Mouse (Mus musculus) Muller cell, postnatal 12 days (primary cell): ENCODE results near the gene Tjp1.

Source experiments
- DNase-seq: peaks from one replicate; pipeline ENCODE4 v3.0.0-alpha.2; 2015; ENCODE audit errors: inconsistent ontology term

Tjp1 gene

DNA sequence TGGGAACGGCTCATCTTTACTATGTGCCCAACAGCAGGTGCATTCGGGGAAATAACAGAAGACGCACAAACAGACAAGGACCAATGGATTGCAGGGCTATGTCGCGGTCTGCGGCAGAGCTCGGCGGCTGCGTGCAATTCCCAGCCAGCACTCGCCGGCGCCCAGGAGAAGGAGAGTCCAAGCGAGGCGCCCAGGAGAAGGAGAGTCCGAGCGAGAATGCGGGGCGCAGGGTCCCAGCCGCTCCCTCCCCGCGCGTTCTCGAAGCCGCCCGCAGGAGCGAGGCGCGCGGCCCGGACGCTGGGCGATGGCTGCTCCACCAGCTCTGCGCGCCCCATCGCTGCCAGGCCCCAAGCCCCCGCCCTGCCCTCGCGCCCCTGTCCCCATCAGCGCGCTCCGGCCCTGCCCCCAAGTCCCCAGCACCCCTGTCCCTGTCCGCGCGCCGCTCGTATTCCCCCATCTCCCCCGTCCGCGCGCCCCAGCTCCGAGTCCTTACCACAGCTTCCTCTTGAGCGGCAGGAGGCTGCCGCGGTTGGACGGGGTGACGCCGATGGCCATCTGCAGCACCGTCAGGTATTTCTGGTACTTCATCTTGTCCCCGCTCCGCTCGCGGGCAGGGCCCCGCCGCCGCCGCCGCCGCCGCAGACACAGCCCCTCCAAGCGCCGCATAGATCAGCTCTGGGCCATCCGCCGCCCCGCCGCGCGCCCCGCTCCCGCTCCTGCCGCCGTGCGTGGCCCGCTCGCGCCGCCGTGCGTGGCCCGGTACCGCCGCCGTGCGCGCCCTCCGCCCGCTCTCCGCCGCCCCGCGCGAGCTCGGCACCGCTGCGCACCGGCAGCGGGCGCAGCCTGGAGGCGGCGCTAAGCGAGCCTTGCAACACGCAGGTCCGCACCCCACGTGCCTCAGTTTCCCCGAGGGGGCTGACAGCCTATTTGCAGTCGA lies at the start of gene Tjp1:
TSS of gene Tjp1 (minus strand) at position 711 of the 937 bp plus-strand sequence.
- peak; percentile 71 for DNase-seq

DNA sequence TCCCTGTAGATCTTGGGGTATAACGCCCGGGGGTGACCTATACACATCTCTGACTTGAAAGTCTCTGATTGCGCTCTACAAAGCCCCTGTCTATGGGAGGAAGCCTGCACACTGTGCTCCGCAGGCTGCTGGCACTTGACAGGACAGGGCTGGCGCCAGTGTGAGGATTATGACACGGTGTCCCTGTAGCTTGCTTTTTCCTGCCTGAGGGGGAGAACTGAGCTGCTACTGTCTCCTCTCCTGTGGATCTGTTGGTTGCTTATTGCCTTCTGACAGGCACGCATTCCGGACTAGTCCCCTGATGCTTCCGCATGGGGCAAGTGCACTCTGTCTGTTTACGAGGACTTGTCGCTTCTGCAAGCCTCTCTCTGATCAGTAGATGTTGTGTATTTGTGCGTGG lies 49.5 kb upstream of the Tjp1 start:
- DNase-seq, result peak; percentile 38

DNA sequence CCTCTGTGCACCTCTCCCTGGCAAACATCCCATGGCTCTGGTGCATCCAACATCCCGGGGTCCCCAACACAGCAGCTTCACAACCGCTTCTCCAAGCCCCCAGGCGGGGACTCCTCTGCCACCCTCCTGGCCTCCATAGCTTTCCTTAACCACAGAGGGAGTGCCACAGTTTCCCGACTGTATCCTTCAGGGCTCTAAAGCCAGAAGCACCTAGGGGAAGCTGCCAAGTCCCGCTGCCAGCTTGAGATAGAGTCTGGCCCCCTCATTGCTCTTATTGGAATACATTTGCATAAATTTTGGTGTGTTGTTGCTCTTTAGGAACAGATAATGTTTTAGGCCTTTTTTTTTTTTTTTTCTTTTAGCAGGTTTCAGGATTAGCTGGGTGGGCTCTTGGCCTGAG lies 45.1 kb upstream of the Tjp1 start:
- DNase-seq, result no peak

DNA sequence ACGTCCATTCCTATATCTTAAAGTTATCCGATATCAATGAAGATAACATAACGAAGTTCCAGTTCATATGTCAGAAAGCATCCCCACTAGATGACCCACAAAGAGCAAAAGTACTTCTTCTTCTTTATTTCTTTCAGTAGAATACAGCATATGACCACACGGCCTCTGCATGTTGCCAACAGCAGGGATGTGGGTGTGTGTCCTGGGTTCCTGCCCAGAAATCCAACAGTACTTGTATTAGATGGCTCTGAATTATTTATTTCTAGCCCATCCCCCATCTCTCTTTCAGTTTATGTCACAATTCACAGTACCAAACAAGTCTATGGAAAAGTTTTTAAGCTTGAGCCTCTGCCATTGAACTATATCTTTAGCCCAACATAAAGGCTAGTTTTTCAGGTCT lies 43.1 kb upstream of the Tjp1 start:
- peak; percentile 23 for DNase-seq

DNA sequence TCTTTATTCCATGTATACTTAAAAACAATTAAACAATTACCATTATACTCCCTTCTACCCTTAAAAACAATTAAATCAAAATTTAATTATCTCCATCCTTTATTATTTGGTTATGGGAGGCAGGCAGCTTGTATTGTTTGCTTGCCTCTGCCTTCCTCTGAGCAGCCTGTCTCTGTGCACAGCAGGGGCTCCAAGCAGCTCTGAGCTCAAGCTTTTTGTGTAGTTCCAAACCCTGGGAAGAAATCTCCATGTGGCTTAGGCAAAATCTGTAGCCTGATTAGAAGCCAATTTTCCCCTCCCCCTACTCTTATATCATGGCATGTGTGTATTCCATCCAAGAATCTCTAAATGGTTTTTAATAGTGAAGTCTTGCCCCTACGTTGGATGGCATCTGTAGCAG lies 28.4 kb upstream of the Tjp1 start:
- DNase-seq, result peak; percentile 29

DNA sequence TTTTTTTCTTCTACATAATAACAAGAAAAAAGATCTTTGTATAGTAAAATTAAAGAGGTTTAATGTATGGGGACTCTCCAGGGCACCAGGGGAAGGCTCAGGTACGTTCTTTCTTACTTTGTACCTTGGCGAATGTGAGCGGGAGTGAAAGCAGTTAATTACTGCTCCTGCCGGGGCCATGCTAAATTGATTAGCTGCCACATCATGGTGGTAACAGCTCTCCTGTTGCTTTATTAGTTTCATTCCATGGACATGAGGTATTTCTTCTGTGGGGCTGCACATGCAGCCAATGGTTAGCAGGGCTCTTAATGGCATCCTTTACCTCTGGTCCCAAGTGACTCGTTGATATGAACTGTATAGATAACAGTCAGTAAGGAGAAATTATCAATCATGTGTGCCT lies 18.2 kb upstream of the Tjp1 start:
- DNase-seq, result no peak

DNA sequence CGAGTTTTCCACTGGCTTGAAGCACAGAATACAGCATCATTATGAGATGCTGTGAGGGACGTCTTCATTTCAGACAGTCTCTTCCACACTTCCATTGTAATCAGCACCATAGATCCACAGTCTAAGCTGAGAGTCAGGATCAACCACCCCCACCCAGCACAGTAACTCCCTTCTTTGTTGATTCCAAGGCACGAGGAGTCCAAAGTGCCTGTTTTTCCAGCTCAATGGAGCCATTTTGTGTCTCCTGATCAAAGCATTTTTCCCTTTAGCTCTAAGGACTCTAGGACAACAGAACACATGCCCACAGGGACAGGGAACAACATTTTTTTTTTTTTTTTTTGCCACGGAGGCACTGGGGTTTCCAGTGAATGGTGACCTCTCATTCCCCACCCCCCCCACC lies 5.1 kb upstream of the Tjp1 start:
- DNase-seq, result peak; percentile 72

DNA sequence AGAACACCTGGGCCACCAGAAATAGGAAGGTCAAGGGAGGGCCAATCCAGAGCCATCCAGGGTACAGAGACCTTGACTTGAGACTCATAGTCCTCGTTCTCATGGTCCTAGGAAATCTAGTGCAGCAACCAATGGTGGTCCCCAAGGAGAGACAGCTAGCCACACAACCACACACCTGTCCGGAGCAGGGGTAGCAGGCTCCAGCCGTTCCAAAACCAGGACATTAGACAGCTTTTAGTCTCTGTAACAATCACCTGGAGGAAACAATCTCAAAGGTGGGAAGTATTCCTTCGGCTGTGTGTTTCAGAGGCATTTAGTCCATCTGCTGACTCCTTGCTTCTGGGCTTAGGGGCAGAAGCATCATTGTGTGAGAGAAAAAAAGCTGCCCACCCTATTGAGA lies 4.5 kb downstream of the Tjp1 start:
- no peak for DNase-seq

DNA sequence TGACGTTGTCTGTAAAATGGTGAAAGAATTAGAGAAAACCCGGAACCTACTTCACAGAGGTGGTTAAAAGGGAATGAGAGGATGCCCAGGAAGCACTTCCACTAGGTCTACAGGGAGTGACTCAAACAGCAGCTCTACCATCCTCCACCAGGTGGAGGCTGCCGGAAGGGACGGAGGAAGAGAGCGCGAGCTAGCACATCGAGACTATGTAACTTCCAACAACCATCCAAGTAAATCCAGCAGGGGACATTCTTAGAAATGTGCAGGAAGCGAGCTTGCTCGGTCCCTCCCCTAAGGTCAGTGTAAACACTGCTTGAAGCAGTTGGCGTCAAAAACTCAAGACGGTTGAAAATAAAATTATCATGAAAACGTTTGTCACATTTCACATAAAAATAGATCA lies 5.1 kb downstream of the Tjp1 start:
- DNase-seq, result no peak

DNA sequence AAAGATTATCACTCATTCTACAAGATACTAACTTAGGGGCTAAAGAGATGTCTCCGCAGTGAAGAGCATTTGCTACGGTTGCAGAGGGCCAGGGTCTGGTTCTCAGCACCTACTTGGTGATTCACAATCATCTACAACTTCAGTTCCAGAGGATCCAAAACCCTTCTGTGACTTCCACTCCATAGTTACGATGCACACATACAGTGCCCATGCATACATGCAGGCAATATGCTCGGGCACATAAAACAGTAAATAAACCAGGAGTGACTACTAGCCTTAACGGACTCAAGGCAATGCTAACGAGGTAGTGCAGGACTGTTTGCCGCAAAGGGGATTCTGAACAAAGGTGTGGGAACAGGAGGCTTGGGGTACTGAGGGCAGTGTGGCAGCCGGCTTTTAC lies 7.0 kb downstream of the Tjp1 start:
- no peak for DNase-seq

DNA sequence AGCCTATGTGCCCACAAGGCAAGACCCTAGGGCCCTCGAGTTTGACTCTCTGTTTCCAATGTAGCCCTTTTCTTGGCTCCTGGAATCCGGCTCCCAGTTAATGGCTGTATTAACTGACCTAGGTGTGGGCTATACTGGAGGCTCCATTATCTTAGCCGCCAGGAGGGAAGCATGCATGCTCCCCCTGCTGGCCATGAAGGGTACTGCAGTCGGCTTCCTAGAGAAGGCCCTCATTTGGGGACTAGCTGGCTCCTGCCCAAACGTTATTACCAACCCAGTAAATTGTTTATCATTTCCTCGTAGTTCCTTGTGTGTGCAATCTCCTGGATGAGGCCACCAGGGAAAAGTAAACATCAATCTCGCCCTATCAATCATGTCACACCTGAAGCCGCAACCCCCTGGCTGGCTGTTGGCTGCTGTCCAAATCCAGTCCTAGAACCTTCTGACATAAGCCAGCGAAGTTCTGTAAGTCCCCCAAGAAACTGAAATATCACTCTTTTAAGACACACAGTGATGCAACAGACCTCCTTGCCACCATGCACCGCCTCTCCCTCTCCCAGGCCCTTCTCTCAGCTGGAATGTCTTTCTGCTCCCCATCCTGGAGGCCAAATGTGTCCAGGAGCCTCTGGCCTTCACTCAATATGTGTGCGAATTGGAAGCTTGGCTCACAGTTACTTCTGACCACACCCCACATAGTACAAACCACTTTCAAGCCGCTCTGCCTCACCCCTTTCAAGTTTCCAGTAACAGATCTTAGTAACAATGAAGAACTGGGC lies 7.6 kb downstream of the Tjp1 start:
- peak; percentile 27 for DNase-seq

DNA sequence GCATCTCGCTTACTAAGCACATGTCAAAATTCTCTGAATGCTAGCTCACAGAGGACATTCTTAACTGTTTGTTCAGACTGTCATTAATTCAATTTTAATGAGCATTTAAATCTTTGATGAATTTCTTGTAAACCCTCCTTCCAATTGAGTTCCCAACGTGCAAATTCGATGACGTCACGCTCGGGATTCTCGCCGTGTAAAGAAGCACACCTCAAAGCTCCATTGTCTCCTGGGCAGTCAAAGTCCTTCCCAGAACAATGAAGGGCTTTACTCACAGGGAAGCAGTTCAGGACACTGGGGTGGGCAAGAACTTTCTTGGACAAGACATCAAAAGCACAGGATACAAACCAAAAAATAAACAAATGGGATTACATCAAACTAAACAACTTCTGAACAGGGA lies 10.7 kb downstream of the Tjp1 start:
- DNase-seq, result peak; percentile 89

DNA sequence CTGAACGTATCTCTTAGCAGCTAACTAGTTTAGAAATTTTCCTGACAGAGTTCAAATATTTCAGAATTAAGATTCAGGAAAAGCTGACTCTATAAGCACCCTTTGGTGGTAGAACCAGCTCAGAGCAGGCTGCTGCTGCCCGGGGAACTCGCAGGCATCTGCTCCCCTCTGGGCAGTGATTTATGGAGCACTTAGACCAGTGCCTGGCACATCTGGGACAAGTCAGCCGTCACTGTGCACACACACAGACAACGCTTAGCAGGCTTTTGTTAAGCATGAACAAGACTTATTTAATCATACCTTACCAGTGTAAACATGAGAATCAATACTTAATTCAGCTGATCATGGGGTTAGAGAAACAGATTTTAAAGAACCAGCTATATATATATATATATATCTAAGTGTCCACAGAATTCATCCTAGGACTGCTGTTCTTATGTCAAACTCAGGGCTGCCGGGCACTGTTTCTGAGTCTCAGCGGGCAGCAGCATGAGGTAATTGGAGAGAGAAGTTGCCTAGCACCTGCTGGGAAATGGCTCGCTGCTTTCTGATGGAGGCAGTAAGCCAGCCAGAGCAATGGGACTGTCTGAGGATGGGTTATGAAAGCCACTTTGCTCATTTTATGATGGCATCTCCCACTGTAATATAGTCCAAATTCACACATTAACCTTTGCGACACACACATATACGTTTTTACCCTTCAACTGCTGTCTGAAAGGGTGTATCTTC lies 14.0 kb downstream of the Tjp1 start:
- no peak for DNase-seq

DNA sequence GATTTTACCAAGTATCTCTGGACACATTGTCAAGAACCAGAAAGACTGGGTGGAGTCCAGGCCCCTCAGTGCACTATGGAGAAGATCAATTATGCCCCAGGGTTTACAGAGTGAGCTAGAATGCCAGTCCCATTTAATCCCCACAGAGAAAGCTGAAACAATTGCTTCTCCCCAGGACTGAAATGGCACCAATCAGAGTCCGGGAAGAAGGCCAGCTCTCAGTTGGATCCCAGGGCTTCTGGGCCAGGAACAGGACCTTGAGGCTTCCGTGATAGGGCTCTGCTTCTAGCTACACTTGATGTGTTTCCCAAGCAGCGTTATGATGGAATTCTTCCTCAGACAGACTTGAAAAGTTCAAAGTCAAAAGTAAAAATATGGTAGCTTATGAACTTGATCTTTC lies 18.2 kb downstream of the Tjp1 start:
- peak; percentile 92 for DNase-seq

DNA sequence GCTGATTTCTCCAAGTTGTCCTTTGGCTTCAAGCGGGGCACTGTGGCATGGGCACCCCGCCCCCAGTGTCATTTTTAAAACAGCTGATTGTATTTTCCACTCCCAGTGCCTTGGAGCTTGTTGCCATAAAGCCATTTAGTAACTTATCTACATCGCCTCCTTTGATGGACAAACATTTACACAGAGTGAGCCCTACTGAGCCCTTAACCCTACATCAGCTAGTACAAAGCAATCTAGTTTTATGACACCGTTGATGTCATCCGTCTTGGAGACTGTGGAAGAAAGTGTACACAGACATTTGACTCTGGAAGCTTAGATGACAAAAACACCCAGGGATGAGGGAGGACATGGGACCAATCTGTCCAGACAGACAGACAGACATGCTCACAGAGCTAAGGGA lies 20.2 kb downstream of the Tjp1 start:
- no peak for DNase-seq

DNA sequence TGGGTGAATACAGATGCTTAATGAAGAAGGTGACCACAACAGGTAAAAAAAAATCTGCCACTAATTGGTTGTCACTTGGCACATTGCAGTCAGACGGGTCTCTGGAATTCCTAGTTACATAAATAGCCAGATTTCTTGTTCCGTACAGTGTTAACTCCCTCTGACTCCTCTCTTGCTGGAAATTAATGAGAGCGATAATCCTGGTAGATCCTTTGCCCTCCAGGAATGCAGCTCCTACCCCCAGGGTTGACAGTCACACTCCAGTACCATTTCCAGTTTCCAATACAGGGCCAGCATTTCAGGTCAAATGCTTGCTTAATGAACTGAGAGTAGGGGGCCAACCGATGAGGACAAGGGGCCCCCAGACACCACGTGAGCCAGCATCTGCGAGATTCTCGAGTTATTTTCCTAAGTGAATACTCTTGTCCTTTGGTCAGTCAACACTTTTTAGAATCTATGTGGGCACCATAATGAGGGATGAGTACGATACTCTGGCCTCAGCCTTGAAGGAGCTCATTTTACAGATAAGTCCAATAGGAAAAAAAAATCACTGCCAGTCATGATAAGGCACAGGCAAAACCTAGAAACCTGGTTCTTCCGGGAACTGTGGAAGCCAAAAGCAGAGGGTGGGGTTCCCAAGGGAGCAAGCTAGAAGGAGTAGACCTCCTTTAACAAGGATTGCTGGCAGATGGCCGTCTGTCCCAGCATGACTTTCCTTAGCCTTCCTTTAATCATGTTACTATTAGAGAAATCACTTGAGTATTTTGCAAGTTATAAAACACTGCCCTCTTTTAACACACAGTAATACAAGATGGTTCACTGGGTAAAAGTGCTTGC lies 24.9 kb downstream of the Tjp1 start:
- peak; percentile 62 for DNase-seq

DNA sequence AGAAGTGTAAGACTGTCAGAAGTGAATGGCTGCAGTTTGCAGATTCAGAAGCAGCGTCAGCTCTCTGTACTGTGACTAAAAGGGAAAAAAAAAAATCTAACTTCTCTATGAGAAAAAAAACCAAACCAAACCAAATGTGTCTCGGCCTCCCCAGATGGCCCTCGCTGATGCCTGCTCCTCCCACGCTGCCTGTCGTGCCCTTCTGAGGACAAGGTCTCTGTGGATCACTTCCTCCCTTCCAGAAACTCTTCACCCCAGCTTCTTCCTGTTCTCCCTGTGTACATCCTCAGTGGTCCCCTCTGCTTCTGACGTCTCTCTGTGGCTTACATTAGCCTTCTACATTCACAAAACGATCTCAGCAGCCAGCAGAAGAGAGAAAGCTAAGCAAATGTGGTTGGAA lies 26.8 kb downstream of the Tjp1 start:
- no peak for DNase-seq

DNA sequence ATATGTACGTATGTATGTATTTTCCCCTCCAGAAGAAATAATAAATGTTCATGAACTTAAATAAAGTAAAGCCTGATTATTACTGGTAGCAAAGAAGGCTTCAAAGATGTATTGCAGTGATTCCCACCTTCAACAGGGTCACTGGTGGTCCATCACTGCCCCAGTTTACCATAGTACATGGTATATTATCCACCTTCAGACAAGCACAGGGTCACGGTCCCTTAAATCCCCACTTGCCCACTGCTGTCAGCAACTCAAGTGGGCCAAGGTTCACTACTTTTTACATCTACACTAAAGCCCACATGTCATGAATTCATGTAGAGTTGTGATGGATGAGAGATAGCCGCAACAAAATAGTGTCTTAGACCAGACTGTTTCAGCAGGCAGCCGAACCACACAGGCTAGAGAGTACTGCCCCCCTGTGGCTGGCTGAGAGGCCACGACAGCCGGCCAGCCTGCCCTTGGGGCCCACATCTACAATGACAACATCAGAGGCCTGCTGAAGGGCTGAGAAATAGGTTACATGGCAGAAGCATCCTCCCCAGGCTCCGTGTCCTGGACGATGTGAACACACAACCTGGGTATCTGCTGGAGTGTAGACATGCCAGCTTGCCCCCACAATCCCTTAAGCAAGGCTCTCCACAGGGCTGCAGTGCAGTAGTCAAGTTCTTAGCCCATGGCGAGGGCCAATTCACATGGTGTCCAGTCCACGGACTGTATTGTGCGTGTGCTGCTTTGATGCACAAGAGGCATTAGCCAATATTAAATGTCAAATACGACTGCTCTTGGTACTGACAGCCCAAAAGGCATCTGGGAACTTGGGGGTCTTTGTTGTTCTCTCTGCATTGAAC lies 29.6 kb downstream of the Tjp1 start:
- peak; percentile 70 for DNase-seq

DNA sequence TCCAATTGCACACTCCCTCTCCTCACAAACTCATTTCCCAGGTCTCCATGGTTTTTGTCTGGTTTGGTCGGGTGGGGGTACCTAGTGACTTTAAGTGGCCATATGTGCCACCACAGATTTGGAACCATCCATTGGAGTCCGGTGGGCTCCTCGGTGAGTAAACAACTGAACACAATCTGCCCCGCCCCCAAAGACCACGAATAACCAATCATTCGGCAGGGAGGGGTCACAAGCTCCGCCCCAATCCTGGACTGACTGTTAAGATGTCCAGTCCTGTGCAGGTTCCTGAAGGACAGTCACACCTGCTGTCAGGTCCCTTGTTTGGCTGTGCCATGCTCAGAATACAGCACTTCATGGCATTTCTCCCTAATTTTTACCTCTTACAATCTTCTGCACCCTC lies 37.1 kb downstream of the Tjp1 start:
- DNase-seq, result no peak

DNA sequence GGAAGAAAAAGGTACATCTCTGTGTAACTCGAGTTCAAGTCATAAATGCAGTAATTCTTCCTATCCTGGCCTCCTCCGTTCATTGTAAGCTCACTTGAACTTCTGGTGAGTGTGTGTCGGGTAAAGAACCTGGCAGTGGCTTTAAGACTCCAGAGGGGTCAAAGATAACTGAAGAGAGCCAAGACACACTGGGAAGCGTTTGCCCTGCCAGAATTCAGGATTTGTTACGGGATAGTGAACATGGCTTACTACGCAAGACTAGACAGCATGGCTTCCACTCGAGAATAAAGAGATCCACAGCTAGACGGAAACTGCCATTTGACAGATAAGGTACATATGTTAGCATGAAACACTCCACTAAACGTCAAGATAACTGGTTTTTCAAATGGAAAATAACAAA lies 37.8 kb downstream of the Tjp1 start:
- DNase-seq, result peak; percentile 40
